ENCODE assay signal across 18 mouse cellular contexts in genomic region chr10:82897936-82898335, GRCm38 (mm10).
"Had no signal": no experiment of that assay in that cellular context is flagged by ENCODE, and none has a peak within 500 bp of the region (broad histone marks: within the 10 kb centered on the region; RNA-seq: fewer than 3 reads in every experiment).

No protein-coding gene starts in this region.

- H3K4me3 ChIP-seq: lung, embryonic 15.5 days; megakaryocyte, embryonic 14.5 days; midbrain, embryonic 13.5 days; midbrain, embryonic 15.5 days; neural tube, embryonic 13.5 days; neural tube, embryonic 15.5 days had no signal

- H3K9me3 ChIP-seq: lung, embryonic 15.5 days; midbrain, embryonic 13.5 days; midbrain, embryonic 15.5 days; neural tube, embryonic 13.5 days; neural tube, embryonic 15.5 days had no signal

- ATAC-seq: liver, postnatal 0 days; lung, postnatal 0 days; midbrain, embryonic 13.5 days; midbrain, embryonic 15.5 days had no signal

- H3K27me3 ChIP-seq: lung, embryonic 15.5 days; midbrain, embryonic 13.5 days; midbrain, embryonic 15.5 days; neural tube, embryonic 13.5 days; neural tube, embryonic 15.5 days had no signal

- DNase-seq: liver, postnatal 0 days; lung, adult 2 months; lung, postnatal 14 days; lung, postnatal 36 days; right cerebral cortex, adult 18-20 months; right cerebral cortex, postnatal 25 days; right cerebral cortex, postnatal 4 days; spleen, adult 18-20 months; thymus, adult 2 months; thymus, postnatal 25 days; thymus, postnatal 4 days had no signal
